Mouse (Mus musculus) hindbrain, embryonic 14.5 days (tissue): ENCODE measurements around the gene Cd40lg. TPM values are rescaled to one million over a fixed set of nuclear protein-coding genes. Genes with fewer than 3 reads are reported as not detected.
A peak's percentile ranks its signal among the peaks of the same experiment; 100 is the strongest.

Source experiments
- ATAC-seq: fragments of 200-750 bp; cut with Nextera tagmentation; 2 replicates; pipeline ENCODE4 v1.8.0; 2017; ENCODE audit warnings: moderate number of reproducible peaks, mild to moderate bottlenecking, moderate TSS enrichment, moderate library complexity; ENCODE audit not compliant: low FRiP score
- DNase-seq: peaks from one replicate; pipeline ENCODE4 v3.0.0-alpha.2; 2015; ENCODE audit warnings: low spot score
- H3K27ac ChIP-seq: fragments of 300-500 bp; sonication (generic); 2 replicates; pipeline ENCODE4 v1.5.1; 2014; ENCODE audit warnings: mild to moderate bottlenecking, moderate library complexity
- H3K27me3 ChIP-seq: fragments of 300-500 bp; sonication (generic); 2 replicates; pipeline ENCODE4 v1.6.1; 2014; ENCODE audit warnings: mild to moderate bottlenecking, low read length, mixed read lengths; ENCODE audit not compliant: control insufficient read depth, insufficient read depth
- H3K36me3 ChIP-seq: fragments of 300-500 bp; sonication (generic); replicated peaks from 2 replicates; pipeline ENCODE4 v1.6.1; 2014; ENCODE audit not compliant: control insufficient read depth, insufficient read depth
- H3K4me1 ChIP-seq: fragments of 300-500 bp; sonication (generic); replicated peaks from 2 replicates; pipeline ENCODE4 v1.6.1; 2014; ENCODE audit warnings: antibody characterized with exemption, low read length, mixed read lengths; ENCODE audit not compliant: control insufficient read depth, insufficient read depth
- H3K4me2 ChIP-seq: fragments of 300-500 bp; sonication (generic); replicated peaks from 2 replicates; pipeline ENCODE4 v1.6.1; 2014; ENCODE audit warnings: mild to moderate bottlenecking, moderate library complexity
- H3K4me3 ChIP-seq: fragments of 300-500 bp; sonication (generic); replicated peaks from 2 replicates; pipeline ENCODE4 v1.5.1; 2014; ENCODE audit warnings: mild to moderate bottlenecking, low read length
- H3K9ac ChIP-seq: fragments of 300-500 bp; sonication (generic); 2 replicates; pipeline ENCODE4 v1.6.1; 2014
- H3K9me3 ChIP-seq: fragments of 300-500 bp; sonication (generic); 2 replicates; pipeline ENCODE4 v1.6.1; 2016; ENCODE audit warnings: low read length; ENCODE audit not compliant: control insufficient read depth
- WGBS: fragments of 180-500 bp; shearing (Covaris S2); extraction: QIAGEN DNeasy Blood & Tissue Kit; methylation state at CpG from one replicate; pipeline ENCODE4 v1.1.7; 2014; 5-methylcytosine and 5-hydroxymethylcytosine counted together
- polyA plus RNA-seq: library from polyadenylated mRNA; unstranded; fragments of >200 nt; fragmentation: Nextera tagmentation; extraction: Ambion mirVana; gene quantifications from 2 replicates; pipeline ENCODE4 v1.2.1, GENCODE M21; 2014

Gene Cd40lg
- polyA plus RNA-seq, 1 experiment from 2014 or later, result not detected

DNA sequence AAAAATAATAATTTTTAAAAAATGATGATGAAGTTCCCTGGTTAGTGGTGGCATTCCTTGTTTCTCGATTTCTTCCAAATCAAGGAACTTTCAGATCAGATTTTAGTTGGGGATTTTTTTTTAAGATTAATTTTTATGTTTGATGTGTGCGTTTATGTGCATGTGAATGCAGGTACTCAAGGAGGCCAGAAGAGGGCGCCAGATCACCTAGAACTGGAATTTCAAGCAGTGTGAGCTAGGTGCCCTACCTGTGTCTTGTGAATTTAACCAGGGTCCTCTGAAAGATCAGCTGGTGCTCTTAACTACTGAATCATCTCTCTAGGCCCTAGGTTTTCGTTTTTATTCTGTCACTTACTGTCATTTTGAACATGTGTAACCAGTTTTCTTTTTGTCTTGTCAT lies 24.0 kb downstream of the Cd40lg start:
- H3K4me1 ChIP-seq, result no peaks in the 10 kb centered on the region
- no peaks in the 10 kb centered on the region for H3K9me3 ChIP-seq
- H3K36me3 ChIP-seq, result no peaks in the 10 kb centered on the region
- no peak overlapping the region for H3K9ac ChIP-seq
- H3K4me2 ChIP-seq, result no peak overlapping the region
- no peak overlapping the region for H3K4me3 ChIP-seq
- no peak for DNase-seq
- no peaks in the 10 kb centered on the region for H3K27me3 ChIP-seq
- H3K27ac ChIP-seq, result no peak overlapping the region
- WGBS, result 66% methylated on average over 4 of the region's 4 CpGs
- no peak for ATAC-seq

DNA sequence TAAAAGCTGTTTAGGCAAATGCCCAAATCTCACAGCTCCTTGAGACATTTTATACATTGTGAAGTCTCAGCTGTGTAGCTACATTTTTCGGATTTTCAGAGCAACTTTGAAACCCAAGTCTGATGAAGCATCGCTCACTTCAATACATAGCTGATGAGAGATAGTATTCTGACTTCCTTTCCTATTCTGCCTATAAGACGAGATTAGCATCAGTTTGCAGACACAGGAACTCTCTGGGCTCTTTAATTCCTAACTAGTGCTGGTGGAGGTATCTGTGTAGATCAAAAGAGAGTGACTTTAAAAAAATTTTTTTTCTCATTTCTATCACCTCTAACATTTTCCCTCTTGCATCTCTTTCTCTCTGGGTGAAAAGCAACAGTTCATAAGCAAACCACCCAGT lies 26.6 kb downstream of the Cd40lg start:
- Histone ChIP-seq H3K27ac (no peak overlapping the region), H3K27me3 (no peaks in the 10 kb centered on the region), H3K4me2 (no peak overlapping the region), H3K36me3 (no peaks in the 10 kb centered on the region), H3K4me1 (no peaks in the 10 kb centered on the region), H3K4me3 (no peak overlapping the region), H3K9me3 (no peaks in the 10 kb centered on the region), H3K9ac (no peak overlapping the region)
- DNase-seq (no peak), ATAC-seq (no peak)
- 71% methylated on average over 3 of the region's 3 CpGs for WGBS

DNA sequence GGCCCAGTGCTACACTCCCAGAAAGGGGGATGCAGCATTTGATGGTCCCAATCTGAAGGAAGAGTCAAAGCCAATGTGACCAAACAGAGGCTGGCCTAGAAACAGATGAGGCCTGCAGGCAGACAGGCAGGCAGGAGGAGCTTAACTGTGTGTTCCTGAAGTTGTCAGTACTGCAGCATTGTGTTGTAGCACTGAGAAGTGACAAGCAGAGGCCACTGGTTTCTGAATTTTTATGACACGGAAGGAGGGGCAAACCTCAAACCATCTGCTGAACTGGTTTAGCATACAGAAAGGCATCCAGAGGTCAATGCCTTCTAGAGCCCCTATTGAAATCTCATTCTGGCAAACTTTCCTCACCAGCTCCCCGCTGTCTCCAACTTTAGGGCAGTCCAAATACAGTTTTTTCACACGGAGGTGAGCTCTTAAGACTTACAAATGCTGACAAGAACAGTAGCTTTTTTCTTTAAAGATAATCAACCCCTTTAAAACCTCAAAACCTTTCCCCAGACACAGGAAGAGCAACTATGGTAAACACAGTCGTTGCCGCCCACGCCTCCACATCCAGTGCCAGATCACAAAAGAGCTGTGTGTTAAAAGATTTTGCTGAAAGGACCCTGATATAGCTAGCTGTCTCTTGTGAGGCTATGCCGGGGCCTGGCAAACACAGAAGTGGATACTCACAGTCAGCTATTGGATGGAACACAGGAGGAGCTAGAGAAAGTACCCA lies 41.5 kb downstream of the Cd40lg start:
- Histone ChIP-seq H3K4me2 (no peak overlapping the region), H3K9ac (no peak overlapping the region), H3K9me3 (no peaks in the 10 kb centered on the region), H3K4me1 (no peaks in the 10 kb centered on the region), H3K36me3 (no peaks in the 10 kb centered on the region), H3K27ac (no peak overlapping the region), H3K4me3 (no peak overlapping the region), H3K27me3 (no peaks in the 10 kb centered on the region)
- 63% methylated on average over 7 of the region's 7 CpGs for WGBS
- ATAC-seq (no peak), DNase-seq (no peak)

DNA sequence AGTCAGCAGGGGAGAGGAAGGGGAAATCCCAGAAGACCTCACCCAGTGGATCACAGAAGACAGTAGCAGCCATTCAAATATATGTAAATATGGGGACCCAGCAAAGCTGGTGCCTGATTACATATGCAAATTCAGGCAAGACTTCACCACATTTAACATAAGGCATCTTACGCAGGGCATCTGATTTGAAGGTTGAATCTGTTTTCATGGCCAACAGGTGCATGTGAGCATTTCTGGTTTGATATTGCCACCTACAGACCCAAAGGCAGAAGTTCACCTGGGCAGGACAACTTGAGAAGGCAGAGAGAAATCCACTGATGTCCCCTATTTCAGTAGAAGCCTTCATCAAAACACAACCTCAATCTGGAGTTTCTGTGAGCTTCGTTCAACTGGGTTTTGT lies 48.8 kb downstream of the Cd40lg start:
- H3K36me3 ChIP-seq, result no peaks in the 10 kb centered on the region
- no peaks in the 10 kb centered on the region for H3K4me1 ChIP-seq
- no peak; the same call in 1 of the 2 replicates for ATAC-seq
- no peaks in the 10 kb centered on the region for H3K27me3 ChIP-seq
- H3K9me3 ChIP-seq, result no peaks in the 10 kb centered on the region
- no peak overlapping the region for H3K4me2 ChIP-seq
- WGBS, result 47% methylated on average over 2 of the region's 2 CpGs
- no peak overlapping the region for H3K27ac ChIP-seq
- no peak overlapping the region for H3K4me3 ChIP-seq
- H3K9ac ChIP-seq, result no peak overlapping the region
- DNase-seq, result peak; percentile 29

DNA sequence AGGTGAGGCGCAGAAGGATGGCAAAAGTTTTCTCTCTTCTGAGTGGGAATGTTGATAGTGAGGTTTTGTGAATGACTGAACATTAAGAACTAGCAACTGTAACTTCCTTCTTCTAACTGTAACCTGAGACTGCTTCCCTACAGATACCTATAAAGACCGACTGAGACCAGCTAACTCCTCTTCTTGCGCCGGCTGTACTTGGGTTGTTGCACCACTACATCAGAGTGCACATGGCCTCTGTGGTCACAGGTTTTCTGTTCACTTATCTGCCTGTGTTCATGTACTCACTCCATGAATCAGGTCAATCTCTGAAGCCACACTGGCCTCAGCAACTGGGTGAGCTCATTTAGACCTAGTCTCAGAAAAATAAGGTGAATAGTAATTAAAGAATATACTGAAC lies 51.6 kb downstream of the Cd40lg start:
- Histone ChIP-seq H3K9me3 (no peaks in the 10 kb centered on the region), H3K27me3 (no peaks in the 10 kb centered on the region), H3K9ac (no peak overlapping the region), H3K4me2 (no peak overlapping the region), H3K36me3 (no peaks in the 10 kb centered on the region), H3K27ac (no peak overlapping the region), H3K4me1 (no peaks in the 10 kb centered on the region), H3K4me3 (no peak overlapping the region)
- no peak for DNase-seq
- no peak for ATAC-seq
- WGBS, result 85% methylated on average over 4 of the region's 4 CpGs

Other genes starting within 250 kb of the Cd40lg start
- 0.27 and 0.50 TPM in 2 replicates for gene Brs3, start 169.1 kb upstream of the Cd40lg start, polyA plus RNA-seq
- gene Htatsf1, start 158.6 kb upstream of the Cd40lg start, polyA plus RNA-seq, result 77.9 and 82.4 TPM in 2 replicates
- not detected in 2 replicates for gene Vgll1, start 124.0 kb upstream of the Cd40lg start, polyA plus RNA-seq
- gene Arhgef6, start 126.6 kb downstream of the Cd40lg start, polyA plus RNA-seq, result 8.8 and 9.2 TPM in 2 replicates
- 175 and 179 TPM in 2 replicates for gene Rbmx, start 180.9 kb downstream of the Cd40lg start, polyA plus RNA-seq
- not detected in 2 replicates for gene Gm364, start 197.0 kb downstream of the Cd40lg start, polyA plus RNA-seq